Mouse (Mus musculus) lung, postnatal 4 days (tissue): ENCODE results near the gene Trim28.

ENCODE experiments used
- DNase-seq, 2 experiments: peaks; one replicate each; pipeline ENCODE4 v3.0.0; 2021

Gene Trim28

GRCm38 (mm10) chr7:12998851-12999250 is at the start of gene Trim28:
Gene Trim28 (plus strand): TSS chr7:12999114.
- DNase-seq: no peak

- no peak for DNase-seq
Observed at GRCm38 (mm10) chr7:12949872-12950229, 49.1 kb upstream of the Trim28 start.

GRCm38 (mm10) chr7:12954896-12955295 is 44.0 kb upstream of the Trim28 start:
- DNase-seq: no peak

- no peak for DNase-seq
Observed at GRCm38 (mm10) chr7:12957511-12957910, 41.4 kb upstream of the Trim28 start.

GRCm38 (mm10) chr7:12958948-12959347 is 40.0 kb upstream of the Trim28 start:
- DNase-seq: no peak

GRCm38 (mm10) chr7:12959718-12960117 is 39.2 kb upstream of the Trim28 start:
- DNase-seq: no peak

GRCm38 (mm10) chr7:12961511-12962141 is 37.3 kb upstream of the Trim28 start:
- peak; percentile 61 for DNase-seq

- DNase-seq: peak; percentile 93 to 94
Observed at GRCm38 (mm10) chr7:12965678-12966091, 33.2 kb upstream of the Trim28 start, which contains the start of gene Zfp324. Gene Zfp324 (plus strand): TSS chr7:12965838.

GRCm38 (mm10) chr7:12966104-12966845 is 32.6 kb upstream of the Trim28 start:
- DNase-seq: peak; percentile 71

GRCm38 (mm10) chr7:12970906-12971305 is 28.0 kb upstream of the Trim28 start:
- DNase-seq: no peak

GRCm38 (mm10) chr7:12977682-12978389 is 21.1 kb upstream of the Trim28 start, which contains the start of gene Zfp446:
Gene Zfp446 (plus strand): TSS chr7:12977848.
- DNase-seq: peak; percentile 99

GRCm38 (mm10) chr7:12978931-12979722 is 19.8 kb upstream of the Trim28 start:
- DNase-seq: peak in 1 of 2 experiments; percentile 16

- peak; percentile 29 to 61 for DNase-seq
Observed at GRCm38 (mm10) chr7:12979776-12980175, 19.1 kb upstream of the Trim28 start.

- no peak for DNase-seq
Observed at GRCm38 (mm10) chr7:12980291-12980690, 18.6 kb upstream of the Trim28 start.

GRCm38 (mm10) chr7:12985724-12986123 is 13.2 kb upstream of the Trim28 start:
- DNase-seq: no peak

- no peak for DNase-seq
Observed at GRCm38 (mm10) chr7:12986906-12987305, 12.0 kb upstream of the Trim28 start.

GRCm38 (mm10) chr7:12987409-12988189 is 11.3 kb upstream of the Trim28 start:
- no peak for DNase-seq

GRCm38 (mm10) chr7:12992222-12992621 is 6.7 kb upstream of the Trim28 start:
- DNase-seq: peak in 1 of 2 experiments; percentile 59

- no peak for DNase-seq
Observed at GRCm38 (mm10) chr7:12993148-12993547, 5.8 kb upstream of the Trim28 start.

GRCm38 (mm10) chr7:12995862-12996261 is 3.1 kb upstream of the Trim28 start:
- no peak for DNase-seq

- no peak for DNase-seq
Observed at GRCm38 (mm10) chr7:12997230-12997629, 1.7 kb upstream of the Trim28 start.

- DNase-seq: no peak
Observed at GRCm38 (mm10) chr7:12998053-12998452, 861 bp upstream of the Trim28 start, which contains the start of gene Slc27a5. Gene Slc27a5 (minus strand): TSS chr7:12998192.
